Comparison of ENCODE assay signal across 18 mouse cellular contexts in genomic region chrX:159856866-159857265, GRCm38 (mm10).
"Had no signal": no experiment of that assay in that cellular context is flagged by ENCODE, and none has a peak within 500 bp of the region (broad histone marks: within the 10 kb centered on the region; RNA-seq: fewer than 3 reads in every experiment).

No protein-coding gene starts in this region.

- H3K9ac ChIP-seq: liver, embryonic 14.5 days; lung, embryonic 14.5 days; midbrain, embryonic 12.5 days; neural tube, embryonic 13.5 days; neural tube, embryonic 15.5 days had no signal

- H3K27ac ChIP-seq: liver, embryonic 14.5 days; midbrain, embryonic 10.5 days; midbrain, embryonic 12.5 days; neural tube, embryonic 13.5 days; neural tube, embryonic 15.5 days had no signal

- ATAC-seq: midbrain, embryonic 16.5 days had no signal

- H3K9me3 ChIP-seq: midbrain, embryonic 10.5 days; midbrain, embryonic 12.5 days; neural tube, embryonic 13.5 days; neural tube, embryonic 15.5 days had no signal

- H3K4me2 ChIP-seq: lung, embryonic 14.5 days; midbrain, embryonic 12.5 days; neural tube, embryonic 13.5 days; neural tube, embryonic 15.5 days had no signal

- H3K4me3 ChIP-seq: midbrain, embryonic 10.5 days; midbrain, embryonic 12.5 days; myocyte; neural tube, embryonic 13.5 days; neural tube, embryonic 15.5 days had no signal

- H3K36me3 ChIP-seq: midbrain, embryonic 10.5 days; midbrain, embryonic 12.5 days; neural tube, embryonic 13.5 days; neural tube, embryonic 15.5 days had no signal

- H3K4me1 ChIP-seq: midbrain, embryonic 10.5 days; midbrain, embryonic 12.5 days; neural tube, embryonic 13.5 days; neural tube, embryonic 15.5 days had no signal

- DNase-seq: lung, adult 18-20 months; lung, embryonic 14.5 days; lung, postnatal 10 days; lung, postnatal 4 days; midbrain, embryonic 14.5 days; retina, postnatal 1 day; right cerebral cortex, postnatal 14 days; spleen, adult 18-20 months; thymus, adult 2 months; thymus, postnatal 25 days; thymus, postnatal 4 days had no signal
